Mouse (Mus musculus) intestine, embryonic 15.5 days (tissue): ENCODE measurements around the gene Sorcs2. TPM values are rescaled to one million over a fixed set of nuclear protein-coding genes. Genes with fewer than 3 reads are reported as not detected.

Experiments used
- ATAC-seq: fragments of 200-750 bp; cut with Nextera tagmentation; 2 replicates; pipeline ENCODE4 v1.8.0; 2017; ENCODE audit warnings: moderate TSS enrichment, moderate library complexity
- H3K27ac ChIP-seq: fragments of 300-500 bp; sonication (generic); 2 replicates; pipeline ENCODE4 v1.5.1; 2015; ENCODE audit warnings: mild to moderate bottlenecking, inconsistent platforms
- H3K27me3 ChIP-seq: fragments of 300-500 bp; sonication (generic); replicated peaks from 2 replicates; pipeline ENCODE4 v1.6.1; 2015; ENCODE audit warnings: inconsistent platforms
- H3K36me3 ChIP-seq: fragments of 300-500 bp; sonication (generic); 2 replicates; pipeline ENCODE4 v1.6.1; 2015; ENCODE audit warnings: inconsistent platforms
- H3K4me1 ChIP-seq: fragments of 300-500 bp; sonication (generic); replicated peaks from 2 replicates; pipeline ENCODE4 v1.6.1; 2015; ENCODE audit warnings: inconsistent platforms
- H3K4me2 ChIP-seq: fragments of 300-500 bp; sonication (generic); replicated peaks from 2 replicates; pipeline ENCODE4 v1.6.1; 2015; ENCODE audit warnings: mild to moderate bottlenecking, inconsistent platforms
- H3K4me3 ChIP-seq: fragments of 300-500 bp; sonication (generic); replicated peaks from 2 replicates; pipeline ENCODE4 v1.5.1; 2015; ENCODE audit warnings: inconsistent platforms
- H3K9ac ChIP-seq: fragments of 300-500 bp; sonication (generic); 2 replicates; pipeline ENCODE4 v1.6.1; 2015; ENCODE audit warnings: inconsistent platforms
- H3K9me3 ChIP-seq: fragments of 300-500 bp; sonication (generic); 2 replicates; pipeline ENCODE4 v1.6.1; 2016; ENCODE audit warnings: inconsistent platforms
- whole genome bisulfite sequencing: fragments of 180-500 bp; shearing (Covaris S2); methylation state at CpG from one replicate; pipeline ENCODE4 v1.1.7; 2015; 5-methylcytosine and 5-hydroxymethylcytosine counted together
- polyA plus RNA-seq: library from polyadenylated mRNA; unstranded; fragments of >200 nt; fragmentation: Nextera tagmentation; extraction: Ambion mirVana; gene quantifications from 2 replicates; pipeline ENCODE4 v1.2.1, GENCODE M21; 2015

Sorcs2 gene
- polyA plus RNA-seq = 9.6 and 10.8 TPM in 2 replicates

GRCm38 (mm10) chr5:36397837-36398282 lies at the start of gene Sorcs2:
Sorcs2 (minus strand) TSS chr5:36398139.
- peak within 1 kb of the TSS; percentile 88 for H3K4me2 ChIP-seq
- peaks cover 31% of the 10 kb centered on the region for H3K4me1 ChIP-seq
- H3K27me3 ChIP-seq = peaks cover 6% of the 10 kb centered on the region; the same call in 1 of the 2 replicates
- peak within 1 kb of the TSS; percentile 80 for H3K4me3 ChIP-seq
- peak within 1 kb of the TSS; percentile 75 for H3K9ac ChIP-seq
- peak; percentile 88 for ATAC-seq
- no peaks in the 10 kb centered on the region for H3K36me3 ChIP-seq
- no peaks in the 10 kb centered on the region for H3K9me3 ChIP-seq
- H3K27ac ChIP-seq = 0 out of 2 replicates have a peak within 1 kb of the TSS, but pooled peaks have one; percentile 40
- under 1% methylated on average over 24 of the region's 45 CpGs for WGBS

DNA sequence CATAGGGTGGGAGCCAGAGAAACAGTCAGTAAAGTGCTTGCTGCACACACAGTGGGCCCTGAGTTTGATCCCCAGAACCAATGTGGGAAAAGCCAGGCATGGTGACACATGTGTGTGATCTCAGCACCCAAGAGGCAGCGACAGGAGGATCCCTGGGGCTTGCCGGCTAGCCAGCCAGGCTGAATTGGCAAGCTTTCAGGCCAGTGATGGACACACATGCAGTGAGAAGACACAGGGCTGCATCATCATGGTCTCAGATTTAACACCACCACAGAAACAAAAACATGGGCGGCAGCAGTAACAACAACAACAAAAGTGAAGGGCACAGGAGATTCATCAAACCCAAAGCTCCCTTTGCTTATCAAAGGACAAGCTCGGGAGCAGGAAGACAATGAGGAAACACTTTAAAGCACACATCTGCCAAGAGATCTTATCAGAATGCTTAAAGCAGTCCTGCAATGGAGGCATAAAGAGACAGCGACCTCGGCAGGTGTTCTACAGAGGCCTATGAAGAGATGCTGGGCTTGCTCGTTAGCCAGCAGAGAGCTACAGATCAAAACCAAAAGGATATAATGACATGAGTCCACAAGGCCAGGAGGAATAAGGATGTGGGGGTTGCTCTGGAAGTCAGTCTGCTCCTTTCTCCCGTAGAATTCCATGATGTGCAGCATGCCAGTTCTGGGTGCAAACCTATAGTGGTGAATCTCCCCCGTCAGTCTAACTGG lies 48.4 kb upstream of the Sorcs2 start:
- H3K27ac ChIP-seq = no peak overlapping the region
- no peak overlapping the region for H3K9ac ChIP-seq
- H3K4me1 ChIP-seq = 0 out of 2 replicates have a peak, but pooled peaks cover 2% of the 10 kb centered on the region
- H3K4me2 ChIP-seq = no peak overlapping the region
- H3K9me3 ChIP-seq = no peaks in the 10 kb centered on the region
- WGBS = 36% methylated on average over 9 of the region's 9 CpGs
- peaks cover 11% of the 10 kb centered on the region; the same call in 1 of the 2 replicates for H3K27me3 ChIP-seq
- no peaks in the 10 kb centered on the region for H3K36me3 ChIP-seq
- no peak for ATAC-seq
- H3K4me3 ChIP-seq = no peak overlapping the region

DNA sequence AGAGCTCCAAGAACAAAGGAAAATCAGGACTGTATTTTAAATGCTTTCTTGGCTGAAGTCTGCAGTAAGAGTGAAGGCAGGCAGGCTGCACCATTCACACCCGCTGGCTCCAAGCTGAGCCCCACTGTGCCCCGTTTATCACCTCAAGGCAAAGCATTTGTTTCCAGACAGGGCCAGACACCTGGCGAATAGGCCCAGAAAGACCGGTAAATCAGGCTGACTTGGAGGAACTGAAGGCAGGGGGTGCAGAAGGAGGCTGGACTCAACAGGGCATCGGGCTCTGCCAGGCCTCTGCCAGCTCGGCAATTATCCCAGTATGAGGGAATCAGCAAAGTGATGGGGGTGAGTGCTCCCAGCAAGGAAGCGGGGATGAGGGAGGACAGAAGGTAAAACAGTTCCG lies 47.1 kb upstream of the Sorcs2 start:
- H3K27me3 ChIP-seq = peaks cover 11% of the 10 kb centered on the region; the same call in 1 of the 2 replicates
- H3K9me3 ChIP-seq = no peaks in the 10 kb centered on the region
- no peak overlapping the region for H3K4me2 ChIP-seq
- 33% methylated on average over 8 of the region's 8 CpGs for WGBS
- H3K4me1 ChIP-seq = no peaks in the 10 kb centered on the region
- no peak overlapping the region for H3K9ac ChIP-seq
- H3K27ac ChIP-seq = no peak overlapping the region
- no peak for ATAC-seq
- no peak overlapping the region for H3K4me3 ChIP-seq
- no peaks in the 10 kb centered on the region for H3K36me3 ChIP-seq

- Histone ChIP-seq H3K27me3 (peaks cover 11% of the 10 kb centered on the region; the same call in 1 of the 2 replicates), H3K36me3 (no peaks in the 10 kb centered on the region), H3K27ac (no peak overlapping the region), H3K9ac (no peak overlapping the region), H3K4me2 (no peak overlapping the region), H3K4me1 (no peaks in the 10 kb centered on the region), H3K4me3 (no peak overlapping the region), H3K9me3 (no peaks in the 10 kb centered on the region)
- no peak for ATAC-seq
- 54% methylated on average over 4 of the region's 4 CpGs for WGBS
Observed at GRCm38 (mm10) chr5:36444611-36445010, 46.7 kb upstream of the Sorcs2 start.

DNA sequence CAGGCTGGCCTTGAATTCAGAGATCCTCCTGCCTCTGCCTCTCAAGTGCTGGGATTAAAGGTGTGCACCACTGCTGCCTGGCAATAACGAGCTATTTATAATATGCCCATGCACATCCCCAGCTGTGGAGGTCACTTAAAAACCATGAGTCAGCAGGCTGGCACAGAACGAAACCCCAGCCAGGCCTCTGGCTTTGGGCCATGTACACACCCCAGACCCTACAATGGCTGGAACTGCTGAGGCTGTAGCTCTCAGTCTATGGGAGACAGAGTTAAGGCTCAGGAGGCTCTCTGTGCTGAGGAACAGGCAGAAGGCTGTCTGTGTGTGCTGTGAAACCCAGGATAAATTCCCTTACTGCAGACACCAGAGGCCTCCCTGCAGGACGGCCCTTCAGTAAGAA lies 42.8 kb upstream of the Sorcs2 start:
- Histone ChIP-seq H3K27ac (no peak overlapping the region), H3K4me3 (no peak overlapping the region), H3K27me3 (peaks cover 11% of the 10 kb centered on the region; the same call in 1 of the 2 replicates), H3K9me3 (no peaks in the 10 kb centered on the region), H3K9ac (no peak overlapping the region), H3K36me3 (no peaks in the 10 kb centered on the region), H3K4me1 (no peaks in the 10 kb centered on the region), H3K4me2 (no peak overlapping the region)
- ATAC-seq = no peak
- WGBS = 60% methylated on average over 3 of the region's 3 CpGs

DNA sequence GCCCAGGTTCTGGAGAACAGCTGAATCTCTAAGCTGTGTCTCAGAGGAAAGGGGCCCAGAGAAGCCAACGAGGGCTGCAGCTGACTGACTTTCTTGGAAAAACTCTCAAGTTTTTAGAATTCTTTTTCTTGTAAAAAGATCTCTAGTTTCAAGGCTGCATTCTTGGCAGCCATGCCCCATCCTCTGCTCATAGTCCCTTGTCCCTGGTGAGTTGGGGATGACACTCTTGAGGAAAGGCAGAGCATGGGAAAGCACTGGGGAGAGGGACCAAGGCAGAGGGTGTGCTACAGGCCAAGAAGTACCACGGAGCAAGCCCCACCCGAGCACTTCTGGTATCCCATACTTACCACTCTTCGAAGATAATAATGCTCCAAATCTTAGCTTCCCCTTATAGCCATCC lies 38.9 kb upstream of the Sorcs2 start:
- no peaks in the 10 kb centered on the region for H3K9me3 ChIP-seq
- no peak for ATAC-seq
- H3K36me3 ChIP-seq = no peaks in the 10 kb centered on the region
- H3K9ac ChIP-seq = no peak overlapping the region
- 68% methylated on average over 4 of the region's 4 CpGs for WGBS
- H3K4me1 ChIP-seq = no peaks in the 10 kb centered on the region
- H3K27me3 ChIP-seq = no peaks in the 10 kb centered on the region
- H3K4me2 ChIP-seq = no peak overlapping the region
- H3K4me3 ChIP-seq = no peak overlapping the region
- no peak overlapping the region for H3K27ac ChIP-seq

DNA sequence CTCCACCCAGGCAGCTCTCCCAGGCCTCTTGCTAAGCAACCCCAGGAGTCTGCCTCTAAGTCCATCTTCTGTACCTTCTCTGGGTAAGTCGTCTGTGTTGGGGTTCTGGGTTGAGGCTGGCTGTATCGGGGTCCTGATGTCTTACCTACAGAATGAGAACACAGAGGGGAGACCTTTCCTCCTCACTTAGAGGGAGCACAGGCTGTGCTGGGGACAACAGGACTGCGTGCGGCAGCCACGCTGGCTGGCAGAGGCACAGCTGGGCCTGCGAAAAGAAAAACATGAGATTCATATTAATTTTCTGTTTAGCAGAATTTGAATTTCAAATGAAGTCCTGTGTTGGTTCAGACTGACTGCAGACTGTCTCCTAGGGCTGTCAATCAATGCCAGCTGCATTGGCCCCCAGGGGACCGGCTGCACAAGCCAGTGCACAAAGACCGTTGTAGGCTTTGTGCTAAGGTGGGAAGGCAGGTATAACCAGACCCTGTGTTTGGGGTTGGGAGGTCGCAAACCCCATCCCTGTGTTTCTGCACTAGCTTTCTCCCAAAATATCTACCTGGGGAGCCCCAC lies 36.5 kb upstream of the Sorcs2 start:
- no peak overlapping the region for H3K27ac ChIP-seq
- no peaks in the 10 kb centered on the region for H3K27me3 ChIP-seq
- H3K9ac ChIP-seq = no peak overlapping the region
- H3K36me3 ChIP-seq = no peaks in the 10 kb centered on the region
- H3K4me2 ChIP-seq = no peak overlapping the region
- H3K4me3 ChIP-seq = no peak overlapping the region
- no peaks in the 10 kb centered on the region for H3K4me1 ChIP-seq
- 75% methylated on average over 9 of the region's 9 CpGs for WGBS
- no peaks in the 10 kb centered on the region for H3K9me3 ChIP-seq
- no peak for ATAC-seq

DNA sequence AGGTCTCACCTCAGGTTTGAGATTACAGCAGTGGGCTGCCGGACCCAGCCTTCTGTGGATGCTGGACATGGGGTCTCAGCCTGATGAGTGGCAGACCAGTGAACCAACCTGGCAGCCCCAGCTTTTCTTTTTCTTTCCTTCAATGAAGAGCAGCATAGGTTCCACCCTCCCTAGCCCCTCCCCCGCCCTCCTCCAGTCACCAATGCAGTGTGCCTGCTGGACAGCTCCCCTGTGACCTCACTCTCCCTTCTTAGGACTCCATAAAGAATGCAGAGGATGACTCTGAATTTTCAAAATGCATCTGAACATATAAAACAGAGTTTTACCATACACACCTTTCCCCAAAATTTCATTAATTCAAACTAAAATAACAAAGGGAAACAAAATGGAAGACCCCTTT lies 33.8 kb upstream of the Sorcs2 start:
- Histone ChIP-seq H3K4me2 (no peak overlapping the region), H3K9me3 (no peaks in the 10 kb centered on the region), H3K9ac (no peak overlapping the region), H3K27me3 (no peaks in the 10 kb centered on the region), H3K36me3 (no peaks in the 10 kb centered on the region), H3K27ac (no peak overlapping the region), H3K4me1 (peaks cover 8% of the 10 kb centered on the region; the same call in 1 of the 2 replicates), H3K4me3 (no peak overlapping the region)
- no peak for ATAC-seq
- WGBS = 51% methylated on average over 2 of the region's 2 CpGs

GRCm38 (mm10) chr5:36429551-36429950 lies 31.6 kb upstream of the Sorcs2 start:
- Histone ChIP-seq H3K36me3 (no peaks in the 10 kb centered on the region), H3K27ac (no peak overlapping the region), H3K4me1 (peaks cover 8% of the 10 kb centered on the region; the same call in 1 of the 2 replicates), H3K9me3 (no peaks in the 10 kb centered on the region), H3K27me3 (no peaks in the 10 kb centered on the region), H3K4me3 (no peak overlapping the region), H3K9ac (no peak overlapping the region), H3K4me2 (no peak overlapping the region)
- WGBS = 76% methylated on average over 3 of the region's 3 CpGs
- no peak for ATAC-seq

DNA sequence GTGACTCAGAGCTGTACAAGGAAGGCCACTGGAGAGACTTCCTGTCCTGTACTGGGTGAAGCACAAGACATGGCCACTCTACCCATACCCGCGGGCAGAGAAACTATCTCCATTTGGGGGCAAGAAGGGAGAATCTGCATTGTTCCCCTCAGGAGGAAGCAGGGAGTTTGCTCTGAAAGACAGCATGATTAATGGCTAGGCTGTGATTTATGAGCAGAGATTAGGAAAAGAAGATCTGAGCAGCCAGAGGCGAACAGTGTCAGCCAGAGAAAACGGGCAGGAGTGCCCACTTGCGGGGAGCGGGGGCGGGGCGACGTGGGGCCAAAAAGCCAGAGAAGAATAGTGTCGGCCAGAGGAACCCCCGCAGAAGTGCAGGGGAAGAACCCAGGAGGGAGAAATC lies 29.9 kb upstream of the Sorcs2 start:
- no peak overlapping the region for H3K27ac ChIP-seq
- H3K4me3 ChIP-seq = no peak overlapping the region
- peaks cover 8% of the 10 kb centered on the region; the same call in 1 of the 2 replicates for H3K4me1 ChIP-seq
- 16% methylated on average over 11 of the region's 11 CpGs for whole genome bisulfite sequencing
- no peaks in the 10 kb centered on the region for H3K27me3 ChIP-seq
- no peak overlapping the region for H3K9ac ChIP-seq
- no peak overlapping the region for H3K4me2 ChIP-seq
- no peaks in the 10 kb centered on the region for H3K9me3 ChIP-seq
- no peaks in the 10 kb centered on the region for H3K36me3 ChIP-seq
- ATAC-seq = no peak

DNA sequence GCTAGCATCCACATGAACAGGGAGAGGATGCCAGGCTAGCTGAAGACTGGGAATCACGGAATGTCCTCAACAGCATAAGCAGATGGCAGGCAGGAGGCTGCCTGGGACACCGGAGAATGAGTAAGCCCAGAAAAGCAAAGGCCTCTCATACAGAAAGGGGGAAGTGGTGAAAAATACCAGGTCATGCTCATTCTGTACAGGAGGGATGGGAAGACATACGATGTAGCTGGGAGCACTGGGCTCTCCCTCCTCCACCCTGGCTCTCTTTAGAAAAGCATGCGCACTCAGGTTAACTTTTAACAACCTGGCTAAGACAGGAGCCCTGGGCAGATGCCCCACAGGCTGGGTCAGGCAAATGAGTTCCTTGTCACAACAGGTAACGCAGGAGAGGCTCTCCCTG lies 28.5 kb upstream of the Sorcs2 start:
- Histone ChIP-seq H3K4me3 (no peak overlapping the region), H3K4me2 (no peak overlapping the region), H3K27me3 (no peaks in the 10 kb centered on the region), H3K9ac (no peak overlapping the region), H3K4me1 (peaks cover 8% of the 10 kb centered on the region; the same call in 1 of the 2 replicates), H3K36me3 (no peaks in the 10 kb centered on the region), H3K27ac (no peak overlapping the region), H3K9me3 (no peaks in the 10 kb centered on the region)
- ATAC-seq = no peak
- 62% methylated on average over 5 of the region's 5 CpGs for WGBS

DNA sequence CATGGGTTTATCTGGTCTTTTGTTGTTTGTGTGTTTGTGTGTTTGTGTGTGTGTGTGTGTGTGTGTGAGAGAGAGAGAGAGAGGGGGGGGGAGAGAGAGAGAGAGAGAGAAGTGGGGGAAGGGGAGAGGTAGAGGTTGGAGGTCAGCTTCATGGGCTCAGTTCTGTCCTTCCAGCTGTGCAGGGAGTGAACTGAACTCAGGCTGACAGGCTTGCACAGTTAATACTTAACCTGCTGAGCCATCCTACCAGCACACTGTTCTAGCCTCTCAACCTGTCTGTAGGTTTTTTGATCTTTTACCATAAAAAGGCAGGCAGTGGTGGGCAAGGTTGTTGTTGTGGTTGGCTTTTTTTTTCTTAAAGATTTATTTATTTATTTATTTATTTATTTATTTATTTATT lies 26.7 kb upstream of the Sorcs2 start:
- peaks cover 8% of the 10 kb centered on the region; the same call in 1 of the 2 replicates for H3K4me1 ChIP-seq
- no peak overlapping the region for H3K9ac ChIP-seq
- no peaks in the 10 kb centered on the region for H3K36me3 ChIP-seq
- ATAC-seq = no peak
- no peaks in the 10 kb centered on the region for H3K27me3 ChIP-seq
- no peak overlapping the region for H3K27ac ChIP-seq
- H3K9me3 ChIP-seq = no peaks in the 10 kb centered on the region
- no peak overlapping the region for H3K4me2 ChIP-seq
- H3K4me3 ChIP-seq = no peak overlapping the region

GRCm38 (mm10) chr5:36422689-36423088 lies 24.8 kb upstream of the Sorcs2 start:
- no peak overlapping the region for H3K4me2 ChIP-seq
- no peak overlapping the region for H3K9ac ChIP-seq
- no peak overlapping the region for H3K4me3 ChIP-seq
- H3K9me3 ChIP-seq = no peaks in the 10 kb centered on the region
- no peak for ATAC-seq
- H3K4me1 ChIP-seq = peaks cover 2% of the 10 kb centered on the region; the same call in 1 of the 2 replicates
- no peak overlapping the region for H3K27ac ChIP-seq
- no peaks in the 10 kb centered on the region for H3K36me3 ChIP-seq
- H3K27me3 ChIP-seq = no peaks in the 10 kb centered on the region
